In genomic region chr9:78474270-78474669, GRCm38 (mm10) we compare ENCODE assay signal across 29 mouse cellular contexts. TPM values are rescaled to one million over a fixed set of nuclear protein-coding genes. Genes with fewer than 3 reads are reported as not detected.
A peak's percentile ranks its signal among the peaks of the same experiment; 100 is the strongest.
DNase-seq lines count a peak whose midpoint lies in the region; ATAC-seq and TF ChIP-seq lines count a peak whose summit lies in the region.
"Had no signal": no experiment of that assay in that cellular context is flagged by ENCODE, and none has a peak within 500 bp of the region (broad histone marks: within the 10 kb centered on the region; RNA-seq: fewer than 3 reads in every experiment).

No protein-coding gene starts in this region.

- no peak for TF ChIP-seq CTCF in Patski (IDR thresholded peaks at IDR 0.05)
- no peak for TF ChIP-seq CTCF in left cerebral cortex, adult 2 months (IDR thresholded peaks at IDR 0.05)

- ATAC-seq in Patski: peak; percentile 13
- peak; percentile 7; the same call in 1 of the 2 replicates for ATAC-seq in megakaryocyte-erythroid progenitor cell, adult 5-6 weeks (replicated peaks; ENCODE audit: low FRiP score, low TSS enrichment, poor library complexity, severe bottlenecking)
- ATAC-seq: forebrain, embryonic 13.5 days; inflammation-experienced regulatory T-cells, adult 6 months had no signal

- no peak overlapping the region for H3K4me3 ChIP-seq in left cerebral cortex, adult 2 months
- H3K4me3 ChIP-seq: embryonic facial prominence, embryonic 10.5 days; embryonic facial prominence, embryonic 15.5 days; forebrain, embryonic 13.5 days; heart, adult 2 months; heart, embryonic 13.5 days; layer of hippocampus, adult 2 months; lung, embryonic 15.5 days; midbrain, embryonic 12.5 days had no signal

- CTCF ChIA-PET in Patski (lab: Charles Lee): interaction anchor here (3.7 kb wide), 1 partner anchor 69 kb away, joined by 13 read pairs; no protein-coding TSS in a partner anchor

- intact Hi-C loops in left cerebral cortex, adult 2 months (cut with DNase I): no loop called here

- no peaks in the 10 kb centered on the region for H3K27me3 ChIP-seq in Patski
- H3K27me3 ChIP-seq: embryonic facial prominence, embryonic 15.5 days; forebrain, embryonic 13.5 days; heart, embryonic 13.5 days; lung, embryonic 15.5 days; midbrain, embryonic 12.5 days had no signal

- H3K27ac ChIP-seq in left cerebral cortex, adult 2 months: no peak overlapping the region
- H3K27ac ChIP-seq: embryonic facial prominence, embryonic 10.5 days; heart, adult 2 months; heart, embryonic 13.5 days; hindbrain, embryonic 14.5 days; layer of hippocampus, adult 2 months; lung, embryonic 15.5 days; midbrain, embryonic 12.5 days had no signal

- in situ Hi-C loops in Patski (cut with MboI; ENCODE audit: low pct_unique_long_range_greater_than_20kb): no loop called here

- DNase-seq in retina, postnatal 1 day: peak; percentile 35
- no peak for DNase-seq in retina, embryonic 14.5 days (ENCODE audit: low spot score)
- no peak for DNase-seq in Patski (ENCODE audit: low read depth, low spot score)
- DNase-seq in left cerebral cortex, adult 2 months (ENCODE audit: extremely low spot score in 1 of 2, low spot score in 2 of 2): no peak
- no peak for DNase-seq in layer of hippocampus, adult 9-11 months
- no peak for DNase-seq in layer of hippocampus, postnatal 10 days (ENCODE audit: low spot score in 2 of 2)
- DNase-seq: adrenal gland, adult 8-10 months; cerebellum, adult 8-10 months; gastrocnemius, postnatal 25 days; heart, adult 2 months; heart, postnatal 10 days; kidney, adult 11 months; kidney, postnatal 36 days; layer of hippocampus, postnatal 36 days; liver; thymus, postnatal 4 days had no signal

- POLR2A ChIA-PET in Patski (lab: Charles Lee): no interaction called here

RNA-seq across cellular contexts. Expression of gene Eef1a1, which starts 14.7 kb away (rescaled TPM):
- 8,737 TPM for polyA plus RNA-seq in Patski (2021)
- 11,779 and 12,959 TPM in 2 replicates for total RNA-seq in megakaryocyte-erythroid progenitor cell, adult 5-6 weeks (2014; fragmentation: Nextera tagmentation)
- 14,853 and 18,691 TPM in 2 replicates for total RNA-seq in megakaryocyte-erythroid progenitor cell, adult 5-6 weeks (2017)
- total RNA-seq in left cerebral cortex, adult 2 months (2021): 1,000 to 10,000 TPM; 2,077 to 2,174 TPM
- 1,000 to 10,000 TPM; 4,076 to 4,543 TPM for total RNA-seq in layer of hippocampus, postnatal 10 days (2021)

RNA-seq across cellular contexts. Expression of gene Gm17324, which starts 25.7 kb away (rescaled TPM):
- not detected for polyA plus RNA-seq in Patski (2021)
- total RNA-seq in megakaryocyte-erythroid progenitor cell, adult 5-6 weeks (2014; fragmentation: Nextera tagmentation): not detected in 2 replicates
- total RNA-seq in megakaryocyte-erythroid progenitor cell, adult 5-6 weeks (2017): 0.65 TPM in 1 of 2 replicates, not detected in the other
- under 1 TPM; 0.63 to 0.65 TPM for total RNA-seq in left cerebral cortex, adult 2 months (2021)
- 1 to 10 TPM; 1.4 to 1.5 TPM for total RNA-seq in layer of hippocampus, postnatal 10 days (2021)
- total RNA-seq: gastrocnemius, adult 18-20 months; gastrocnemius, postnatal 25 days; heart, adult 2 months; heart, postnatal 10 days; megakaryocyte, adult 5-6 weeks had no signal
- polyA plus RNA-seq: heart, adult 2 months; small intestine, adult 2 months had no signal

RNA-seq across cellular contexts. Expression of gene Mto1, which starts 26.3 kb away (rescaled TPM):
- polyA plus RNA-seq in Patski (2021): 23.8 TPM
- total RNA-seq in megakaryocyte-erythroid progenitor cell, adult 5-6 weeks (2014; fragmentation: Nextera tagmentation): 30.2 and 38.8 TPM in 2 replicates
- 45.1 and 55.7 TPM in 2 replicates for total RNA-seq in megakaryocyte-erythroid progenitor cell, adult 5-6 weeks (2017)
- total RNA-seq in left cerebral cortex, adult 2 months (2021): 10 to 100 TPM; 24.6 to 27.3 TPM
- total RNA-seq in layer of hippocampus, postnatal 10 days (2021): 10 to 100 TPM; 20.4 to 22.9 TPM

RNA-seq across cellular contexts. Expression of gene Cgas, which starts 31.2 kb away (rescaled TPM):
- polyA plus RNA-seq in Patski (2021): 3.0 TPM
- 7.4 and 7.5 TPM in 2 replicates for total RNA-seq in megakaryocyte-erythroid progenitor cell, adult 5-6 weeks (2014; fragmentation: Nextera tagmentation)
- 6.9 and 8.9 TPM in 2 replicates for total RNA-seq in megakaryocyte-erythroid progenitor cell, adult 5-6 weeks (2017)
- total RNA-seq in left cerebral cortex, adult 2 months (2021): under 1 TPM; 0.35 to 0.52 TPM
- under 1 TPM; 0.94 to 0.96 TPM for total RNA-seq in layer of hippocampus, postnatal 10 days (2021)
